Mouse (Mus musculus) embryonic facial prominence, embryonic 13.5 days (tissue): ENCODE data around the gene Fgb. TPM values are rescaled to one million over a fixed set of nuclear protein-coding genes. Genes with fewer than 3 reads are reported as not detected.
A peak's percentile ranks its signal among the peaks of the same experiment; 100 is the strongest.

Experiments
- ATAC-seq: fragments of 200-750 bp; cut with Nextera tagmentation; 2 replicates; pipeline ENCODE4 v1.8.0; 2017; ENCODE audit warnings: low read depth; ENCODE audit not compliant: insufficient number of reproducible peaks, insufficient read depth, low FRiP score, low TSS enrichment
- H3K27ac ChIP-seq: fragments of 300-500 bp; sonication (generic); 2 replicates; pipeline ENCODE4 v1.5.1; 2015; ENCODE audit warnings: moderate library complexity, mild to moderate bottlenecking, inconsistent platforms
- H3K27me3 ChIP-seq: fragments of 300-500 bp; sonication (generic); 2 replicates; pipeline ENCODE4 v1.6.1; 2015; ENCODE audit warnings: mild to moderate bottlenecking, inconsistent platforms
- H3K36me3 ChIP-seq: fragments of 300-500 bp; sonication (generic); 2 replicates; pipeline ENCODE4 v1.6.1; 2015; ENCODE audit warnings: mild to moderate bottlenecking, inconsistent platforms
- H3K4me1 ChIP-seq: fragments of 300-500 bp; sonication (generic); 2 replicates; pipeline ENCODE4 v1.6.1; 2015; ENCODE audit warnings: inconsistent platforms
- H3K4me2 ChIP-seq: fragments of 300-500 bp; sonication (generic); 2 replicates; pipeline ENCODE4 v1.6.1; 2015; ENCODE audit warnings: moderate library complexity, mild to moderate bottlenecking, inconsistent platforms
- H3K4me3 ChIP-seq: fragments of 300-500 bp; sonication (generic); 2 replicates; pipeline ENCODE4 v1.5.1; 2015; ENCODE audit warnings: mild to moderate bottlenecking, inconsistent platforms
- H3K9ac ChIP-seq: fragments of 300-500 bp; sonication (generic); 2 replicates; pipeline ENCODE4 v1.6.1; 2015; ENCODE audit warnings: mild to moderate bottlenecking, inconsistent platforms
- H3K9me3 ChIP-seq: fragments of 300-500 bp; sonication (generic); 2 replicates; pipeline ENCODE4 v1.6.1; 2016; ENCODE audit warnings: inconsistent platforms
- WGBS: fragments of 180-500 bp; shearing (Covaris S2); methylation state at CpG from one replicate; pipeline ENCODE4 v1.1.7; 2015; ENCODE audit warnings: mixed read lengths; 5-methylcytosine and 5-hydroxymethylcytosine counted together
- polyA plus RNA-seq: library from polyadenylated mRNA; unstranded; fragments of >200 nt; fragmentation: Nextera tagmentation; extraction: Ambion mirVana; gene quantifications from 2 replicates; pipeline ENCODE4 v1.2.1, GENCODE M21; 2015

Fgb gene
- polyA plus RNA-seq, 1 experiment from 2014 or later: not detected

GRCm38 (mm10) chr3:83053758-83054157 lies 4.1 kb upstream of the Fgb start:
- Histone ChIP-seq H3K9ac (no peak overlapping the region), H3K27ac (no peak overlapping the region), H3K4me3 (no peak overlapping the region), H3K27me3 (no peaks in the 10 kb centered on the region), H3K36me3 (peaks cover 17% of the 10 kb centered on the region), H3K9me3 (no peaks in the 10 kb centered on the region), H3K4me2 (no peak overlapping the region), H3K4me1 (peaks cover 9% of the 10 kb centered on the region)
- 29% methylated on average over 10 of the region's 10 CpGs for WGBS
- ATAC-seq: no peak

GRCm38 (mm10) chr3:83053126-83053525 lies 3.5 kb upstream of the Fgb start:
- H3K9me3 ChIP-seq: no peaks in the 10 kb centered on the region
- WGBS: 87% methylated on average over 7 of the region's 7 CpGs
- H3K27me3 ChIP-seq: no peaks in the 10 kb centered on the region
- H3K27ac ChIP-seq: no peak overlapping the region
- ATAC-seq: no peak
- no peak overlapping the region for H3K9ac ChIP-seq
- H3K36me3 ChIP-seq: peaks cover 12% of the 10 kb centered on the region; the same call in 1 of the 2 replicates
- H3K4me2 ChIP-seq: no peak overlapping the region
- H3K4me1 ChIP-seq: peaks cover 9% of the 10 kb centered on the region
- no peak overlapping the region for H3K4me3 ChIP-seq

- peaks cover 6% of the 10 kb centered on the region; the same call in 1 of the 2 replicates for H3K36me3 ChIP-seq
- H3K9ac ChIP-seq: no peak overlapping the region
- H3K4me1 ChIP-seq: peaks cover 9% of the 10 kb centered on the region
- no peak overlapping the region for H3K27ac ChIP-seq
- WGBS: 87% methylated on average over 5 of the region's 5 CpGs
- H3K4me2 ChIP-seq: no peak overlapping the region
- no peak overlapping the region for H3K4me3 ChIP-seq
- H3K27me3 ChIP-seq: no peaks in the 10 kb centered on the region
- no peaks in the 10 kb centered on the region for H3K9me3 ChIP-seq
- ATAC-seq: no peak
Measured at GRCm38 (mm10) chr3:83052102-83052501, 2.4 kb upstream of the Fgb start.

- no peak overlapping the region for H3K9ac ChIP-seq
- no peak for ATAC-seq
- no peak overlapping the region for H3K27ac ChIP-seq
- 84% methylated on average over 5 of the region's 5 CpGs for WGBS
- H3K36me3 ChIP-seq: no peaks in the 10 kb centered on the region
- no peak overlapping the region for H3K4me2 ChIP-seq
- no peaks in the 10 kb centered on the region for H3K27me3 ChIP-seq
- H3K9me3 ChIP-seq: no peaks in the 10 kb centered on the region
- H3K4me1 ChIP-seq: no peaks in the 10 kb centered on the region
- no peak overlapping the region for H3K4me3 ChIP-seq
Measured at GRCm38 (mm10) chr3:83050661-83051060, 998 bp upstream of the Fgb start.

- H3K27me3 ChIP-seq: no peaks in the 10 kb centered on the region
- no peaks in the 10 kb centered on the region for H3K9me3 ChIP-seq
- WGBS: 83% methylated on average over 11 of the region's 11 CpGs
- no peaks in the 10 kb centered on the region for H3K4me1 ChIP-seq
- no peaks in the 10 kb centered on the region for H3K36me3 ChIP-seq
- no peak overlapping the region for H3K9ac ChIP-seq
- no peak overlapping the region for H3K4me2 ChIP-seq
- no peak for ATAC-seq
- no peak overlapping the region for H3K27ac ChIP-seq
- no peak overlapping the region for H3K4me3 ChIP-seq
Measured at GRCm38 (mm10) chr3:83046649-83047048, 3.0 kb downstream of the Fgb start.

- no peak overlapping the region for H3K9ac ChIP-seq
- no peak overlapping the region for H3K27ac ChIP-seq
- no peak overlapping the region for H3K4me3 ChIP-seq
- no peak for ATAC-seq
- H3K9me3 ChIP-seq: no peaks in the 10 kb centered on the region
- H3K27me3 ChIP-seq: no peaks in the 10 kb centered on the region
- no peaks in the 10 kb centered on the region for H3K36me3 ChIP-seq
- 89% methylated on average over 5 of the region's 5 CpGs for WGBS
- H3K4me2 ChIP-seq: no peak overlapping the region
- H3K4me1 ChIP-seq: no peaks in the 10 kb centered on the region
Measured at GRCm38 (mm10) chr3:83042451-83042850, 7.2 kb downstream of the Fgb start.

- H3K4me1 ChIP-seq: no peaks in the 10 kb centered on the region
- WGBS: 70% methylated on average over 4 of the region's 4 CpGs
- no peaks in the 10 kb centered on the region for H3K9me3 ChIP-seq
- H3K4me2 ChIP-seq: no peak overlapping the region
- H3K4me3 ChIP-seq: no peak overlapping the region
- no peaks in the 10 kb centered on the region for H3K27me3 ChIP-seq
- ATAC-seq: no peak
- no peak overlapping the region for H3K27ac ChIP-seq
- H3K9ac ChIP-seq: no peak overlapping the region
- H3K36me3 ChIP-seq: no peaks in the 10 kb centered on the region
Measured at GRCm38 (mm10) chr3:83039666-83040065, 10.0 kb downstream of the Fgb start.

GRCm38 (mm10) chr3:83038865-83039264 lies 10.8 kb downstream of the Fgb start:
- H3K9me3 ChIP-seq: no peaks in the 10 kb centered on the region
- no peak overlapping the region for H3K9ac ChIP-seq
- H3K4me1 ChIP-seq: no peaks in the 10 kb centered on the region
- H3K27me3 ChIP-seq: no peaks in the 10 kb centered on the region
- 75% methylated on average over 2 of the region's 2 CpGs for WGBS
- no peak for ATAC-seq
- no peak overlapping the region for H3K4me3 ChIP-seq
- H3K36me3 ChIP-seq: no peaks in the 10 kb centered on the region
- no peak overlapping the region for H3K4me2 ChIP-seq
- no peak overlapping the region for H3K27ac ChIP-seq

- Histone ChIP-seq H3K36me3 (no peaks in the 10 kb centered on the region), H3K4me3 (no peak overlapping the region), H3K27ac (no peak overlapping the region), H3K4me2 (no peak overlapping the region), H3K9me3 (no peaks in the 10 kb centered on the region), H3K4me1 (peaks cover 3% of the 10 kb centered on the region; the same call in 1 of the 2 replicates), H3K27me3 (no peaks in the 10 kb centered on the region; the same call in 1 of the 2 replicates), H3K9ac (no peak overlapping the region)
- WGBS: 73% methylated on average over 8 of the region's 8 CpGs
- no peak for ATAC-seq
Measured at GRCm38 (mm10) chr3:83033801-83034200, 15.9 kb downstream of the Fgb start.

- 37% methylated on average over 13 of the region's 13 CpGs for WGBS
- Histone ChIP-seq H3K27me3 (no peaks in the 10 kb centered on the region; the same call in 1 of the 2 replicates), H3K27ac (no peak overlapping the region), H3K9me3 (no peaks in the 10 kb centered on the region), H3K4me2 (peak overlapping the region; percentile 53), H3K36me3 (no peaks in the 10 kb centered on the region), H3K4me3 (peak overlapping the region; percentile 16), H3K9ac (no peak overlapping the region), H3K4me1 (peaks cover 3% of the 10 kb centered on the region; the same call in 1 of the 2 replicates)
- ATAC-seq: 0 out of 2 replicates have a peak, but pooled peaks have one; percentile 6
Measured at GRCm38 (mm10) chr3:83032746-83033308, 16.8 kb downstream of the Fgb start.

- Histone ChIP-seq H3K9ac (no peak overlapping the region), H3K9me3 (no peaks in the 10 kb centered on the region), H3K4me3 (no peak overlapping the region), H3K4me2 (no peak overlapping the region), H3K4me1 (peaks cover 3% of the 10 kb centered on the region; the same call in 1 of the 2 replicates), H3K27ac (no peak overlapping the region), H3K27me3 (no peaks in the 10 kb centered on the region; the same call in 1 of the 2 replicates), H3K36me3 (no peaks in the 10 kb centered on the region)
- WGBS: 83% methylated on average over 4 of the region's 4 CpGs
- ATAC-seq: no peak
Measured at GRCm38 (mm10) chr3:83030331-83030730, 19.3 kb downstream of the Fgb start.

- H3K4me2 ChIP-seq: no peak overlapping the region
- H3K27ac ChIP-seq: no peak overlapping the region
- ATAC-seq: no peak
- H3K9me3 ChIP-seq: no peaks in the 10 kb centered on the region
- H3K36me3 ChIP-seq: no peaks in the 10 kb centered on the region
- H3K9ac ChIP-seq: no peak overlapping the region
- 84% methylated on average over 9 of the region's 9 CpGs for WGBS
- no peak overlapping the region for H3K4me3 ChIP-seq
- H3K27me3 ChIP-seq: no peaks in the 10 kb centered on the region
- H3K4me1 ChIP-seq: no peaks in the 10 kb centered on the region
Measured at GRCm38 (mm10) chr3:83027546-83028251, 22.0 kb downstream of the Fgb start.
